Mouse (Mus musculus) MEL (cell line): ENCODE data around the gene Fbxo30. TPM values are rescaled to one million over a fixed set of nuclear protein-coding genes. Genes with fewer than 3 reads are reported as not detected.
"Not testable (repeated sequence)": the region's sequence is repeated elsewhere in the genome, so short reads cannot be mapped to it uniquely, and the experiment has no call there.

Experiments used
- DNase-seq: peaks from one replicate; pipeline ENCODE4 v3.0.0; 2011; ENCODE audit warnings: low read depth, low spot score
- H3K27ac ChIP-seq: 2 replicates; pipeline ENCODE4 v1.5.1; 2012; ENCODE audit warnings: low read depth, mild to moderate bottlenecking, control low read depth, low read length, moderate library complexity; ENCODE audit not compliant: control insufficient read depth
- H3K27me3 ChIP-seq, 2 experiments: fragments of 150-350 bp in 1 of 2; sonication (generic) in 1 of 2; 2 replicates each; pipeline ENCODE4 v1.6.1; 2012; ENCODE audit warnings: low read length in 2 of 2, mild to moderate bottlenecking in 2 of 2, improper control_type of control experiment in 1 of 2, moderate library complexity in 1 of 2; ENCODE audit not compliant: insufficient read depth in 2 of 2, control insufficient read depth in 1 of 2
- H3K36me3 ChIP-seq, 2 experiments: 2 replicates each; pipeline ENCODE4 v1.6.1; 2012 to 2014; ENCODE audit warnings: low read length in 2 of 2, improper control_type of control experiment in 1 of 2, inconsistent platforms in 1 of 2, mild to moderate bottlenecking in 1 of 2; ENCODE audit not compliant: insufficient read depth in 2 of 2, control insufficient read depth in 1 of 2
- H3K4me1 ChIP-seq, 2 experiments: fragments of 150-350 bp in 1 of 2; sonication (generic) in 1 of 2; 2 replicates each; pipeline ENCODE4 v1.6.1; 2012; ENCODE audit warnings: low read length in 2 of 2, improper control_type of control experiment in 1 of 2, mild to moderate bottlenecking in 1 of 2; ENCODE audit not compliant: insufficient read depth in 2 of 2, control insufficient read depth in 1 of 2
- H3K4me3 ChIP-seq, 2 experiments: fragments of 150-350 bp in 1 of 2; sonication (generic) in 1 of 2; 2 replicates each; pipeline ENCODE4 v1.5.1; 2012; ENCODE audit warnings: low read depth in 2 of 2, low read length in 2 of 2, mild to moderate bottlenecking in 2 of 2, moderate library complexity in 2 of 2, control low read depth in 1 of 2, improper control_type of control experiment in 1 of 2; ENCODE audit not compliant: control insufficient read depth in 1 of 2, insufficient read depth in 1 of 2
- H3K79me2 ChIP-seq: 2 replicates; pipeline ENCODE4 v1.6.1; 2012; ENCODE audit warnings: mild to moderate bottlenecking, low read length, moderate library complexity; ENCODE audit not compliant: control insufficient read depth, poor library complexity, insufficient read depth
- H3K9ac ChIP-seq: 2 replicates; pipeline ENCODE4 v1.6.1; 2012; ENCODE audit warnings: low read depth, mild to moderate bottlenecking, control low read depth, low read length, moderate library complexity; ENCODE audit not compliant: control insufficient read depth, poor library complexity, severe bottlenecking
- H3K9me3 ChIP-seq: fragments of 150-350 bp; sonication (generic); replicated peaks from 2 replicates; pipeline ENCODE4 v1.6.1; 2012; ENCODE audit warnings: mild to moderate bottlenecking, low read length, improper control_type of control experiment, moderate library complexity; ENCODE audit not compliant: insufficient read depth
- BHLHE40 ChIP-seq: IDR thresholded peaks from 2 replicates; pipeline ENCODE4 v1.6.1; 2012; ENCODE audit warnings: low read depth, mild to moderate bottlenecking, inconsistent platforms, low read length, improper control_type of control experiment, borderline replicate concordance
- E2F4 ChIP-seq: IDR thresholded peaks from 2 replicates; pipeline ENCODE4 v1.6.1; 2011; ENCODE audit warnings: low read depth, low read length, improper control_type of control experiment, borderline replicate concordance
- ELF1 ChIP-seq: IDR thresholded peaks from 2 replicates; pipeline ENCODE4 v1.6.1; 2014; ENCODE audit warnings: low read depth, mild to moderate bottlenecking, inconsistent platforms, low read length, improper control_type of control experiment, moderate library complexity
- EP300 ChIP-seq, 2 experiments: IDR thresholded peaks; 2 replicates each; pipeline ENCODE4 v1.6.1; 2011; ENCODE audit warnings: improper control_type of control experiment in 2 of 2, low read length in 2 of 2, low read depth in 1 of 2, mild to moderate bottlenecking in 1 of 2
- GABPA ChIP-seq: IDR thresholded peaks from 2 replicates; pipeline ENCODE4 v1.6.1; 2012; ENCODE audit warnings: low read depth, mild to moderate bottlenecking, inconsistent platforms, low read length, improper control_type of control experiment, moderate library complexity
- MEF2A ChIP-seq: IDR thresholded peaks from 2 replicates; pipeline ENCODE4 v1.6.1; 2014; ENCODE audit warnings: low read depth, mild to moderate bottlenecking, inconsistent platforms, low read length, improper control_type of control experiment; ENCODE audit not compliant: poor library complexity, insufficient replicate concordance, severe bottlenecking; ENCODE audit errors: extremely low read depth
- MXI1 ChIP-seq: IDR thresholded peaks from 2 replicates; pipeline ENCODE4 v1.6.1; 2011; ENCODE audit warnings: mild to moderate bottlenecking, low read depth, low read length, improper control_type of control experiment
- MYB ChIP-seq: IDR thresholded peaks from 2 replicates; pipeline ENCODE4 v1.6.1; 2011; ENCODE audit warnings: mild to moderate bottlenecking, low read depth, low read length, improper control_type of control experiment
- NRF1 ChIP-seq: IDR thresholded peaks from 2 replicates; pipeline ENCODE4 v1.6.1; 2014; ENCODE audit warnings: low read depth, mild to moderate bottlenecking, inconsistent platforms, low read length, improper control_type of control experiment, moderate library complexity; ENCODE audit not compliant: poor library complexity, insufficient read depth, severe bottlenecking
- POLR2AphosphoS2 ChIP-seq: IDR thresholded peaks from 2 replicates; pipeline ENCODE4 v1.6.1; 2011; ENCODE audit warnings: low read length, improper control_type of control experiment
- RAD21 ChIP-seq: IDR thresholded peaks from 2 replicates; pipeline ENCODE4 v1.6.1; 2011; ENCODE audit warnings: mild to moderate bottlenecking, low read depth, low read length, improper control_type of control experiment
- RCOR1 ChIP-seq: IDR thresholded peaks from 2 replicates; pipeline ENCODE4 v1.6.1; 2012; ENCODE audit warnings: low read depth, mild to moderate bottlenecking, inconsistent platforms, low read length, improper control_type of control experiment
- SIN3A ChIP-seq: IDR thresholded peaks from 2 replicates; pipeline ENCODE4 v1.6.1; 2012; ENCODE audit warnings: low read length, improper control_type of control experiment, inconsistent platforms
- SMC3 ChIP-seq: IDR thresholded peaks from 2 replicates; pipeline ENCODE4 v1.6.1; 2011; ENCODE audit warnings: low read depth, low read length, improper control_type of control experiment
- TAL1 ChIP-seq: IDR thresholded peaks from 2 replicates; pipeline ENCODE4 v1.6.1; 2012; ENCODE audit warnings: mild to moderate bottlenecking, inconsistent platforms, low read length, moderate library complexity, mixed read lengths
- TCF12 ChIP-seq: IDR thresholded peaks from 2 replicates; pipeline ENCODE4 v1.6.1; 2014; ENCODE audit warnings: low read depth, mild to moderate bottlenecking, inconsistent platforms, low read length, improper control_type of control experiment, moderate library complexity
- UBTF ChIP-seq: IDR thresholded peaks from 2 replicates; pipeline ENCODE4 v1.6.1; 2012; ENCODE audit warnings: low read depth, mild to moderate bottlenecking, inconsistent platforms, low read length, improper control_type of control experiment, moderate library complexity, borderline replicate concordance; ENCODE audit not compliant: insufficient read depth
- ZMIZ1 ChIP-seq: IDR thresholded peaks from 2 replicates; pipeline ENCODE4 v1.6.1; 2012; ENCODE audit warnings: low read depth, mild to moderate bottlenecking, inconsistent platforms, low read length, improper control_type of control experiment, moderate library complexity
- polyA plus RNA-seq, 2 experiments: library from polyadenylated mRNA; stranded (reverse) in 1 of 2; unstranded in 1 of 2; fragments of >175 nt in 1 of 2; fragments of >200 nt in 1 of 2; gene quantifications; 2 replicates each; pipeline versions ENCODE4 v1.2.1 to v1.2.4; 2012; ENCODE audit warnings: low replicate concordance in 2 of 2, low read depth in 1 of 2; ENCODE audit not compliant: insufficient read length in 2 of 2, insufficient read depth in 1 of 2, missing spikeins in 1 of 2
- total RNA-seq: library from RNA; depleted of rRNA; stranded (reverse); fragments of 300-350 nt; gene quantifications from 2 replicates; pipeline ENCODE4 v1.2.3, GENCODE M21; 2012

The Fbxo30 gene
- total and polyA plus RNA-seq, 3 experiments, result 10.1 to 10.8 TPM; not detected in 1

- no peak for TF ChIP-seq GABPA
Measured at GRCm38 (mm10) chr10:11248210-11248609, 32.9 kb upstream of the Fbxo30 start (continued).

GRCm38 (mm10) chr10:11250247-11250997, 30.7 kb upstream of the Fbxo30 start:
- TF ChIP-seq E2F4, result no peak
- TF ChIP-seq ZMIZ1, result no peak
- no peak for TF ChIP-seq GABPA
- TF ChIP-seq MXI1, result no peak
- no peak for TF ChIP-seq MEF2A
- TF ChIP-seq RAD21, result no peak
- TF ChIP-seq EP300 (IDR thresholded peaks at IDR 0.05; ENCODE audit: low read depth in 1 of 2, low read length in 2 of 2), result no peak
- TF ChIP-seq MYB, result no peak
- TF ChIP-seq SIN3A, result no peak
- TF ChIP-seq TAL1, result no peak
- TF ChIP-seq NRF1, result no peak
- TF ChIP-seq RCOR1, result no peak
- no peak for TF ChIP-seq ELF1
- TF ChIP-seq BHLHE40, result no peak
- no peak for TF ChIP-seq POLR2AphosphoS2
- no peak for TF ChIP-seq UBTF
- no peak for TF ChIP-seq TCF12
- no peak for TF ChIP-seq SMC3

GRCm38 (mm10) chr10:11253581-11253980, 27.5 kb upstream of the Fbxo30 start:
- not testable (repeated sequence) for H3K27me3 ChIP-seq, H3K4me3 ChIP-seq, DNase-seq, H3K27ac ChIP-seq, H3K9me3 ChIP-seq, H3K9ac ChIP-seq, H3K4me1 ChIP-seq, H3K79me2 ChIP-seq, H3K36me3 ChIP-seq

More at GRCm38 (mm10) chr10:11250247-11250997, 30.7 kb upstream of the Fbxo30 start:
- Histone ChIP-seq H3K4me1 (no peaks in the 10 kb centered on the region), H3K27me3 (no peaks in the 10 kb centered on the region), H3K79me2 (no peaks in the 10 kb centered on the region), H3K9me3 (no peaks in the 10 kb centered on the region), H3K36me3 (no peaks in the 10 kb centered on the region), H3K4me3 (no peak overlapping the region), H3K27ac (no peak overlapping the region), H3K9ac (no peak overlapping the region)
- no peak for DNase-seq
